Mouse (Mus musculus) v-Abl transformed pro-B cells (cell line): ENCODE data around the gene Cenps.
"Not testable (repeated sequence)": the region's sequence is repeated elsewhere in the genome, so short reads cannot be mapped to it uniquely, and the experiment has no call there.

ENCODE experiments used
- in situ Hi-C, 2 experiments: fragments of 400-800 bp; cut with MboI; formaldehyde crosslinking; loops; one replicate each; pipeline ENCODE4 v1.15.1; 2025; ENCODE audit not compliant: unreplicated experiment in 2 of 2

Cenps gene

GRCm38 (mm10) chr4:149136982-149137770 lies at the start of gene Cenps:
Gene Cenps, minus strand, starts transcription at chr4:149137629.
- in situ Hi-C loops = loop anchor here (5.0 to 25.0 kb wide), 4 partner anchors 60 to 975 kb away; partner anchors contain the start of genes Slc2a5 (in 1 of the 2) and Ube4b (in 1 of the 2)

GRCm38 (mm10) chr4:149182755-149183154 lies 45.3 kb upstream of the Cenps start:
- in situ Hi-C loops = no loop called here

GRCm38 (mm10) chr4:149182192-149182591 lies 44.8 kb upstream of the Cenps start:
- in situ Hi-C loops = no loop called here

DNA sequence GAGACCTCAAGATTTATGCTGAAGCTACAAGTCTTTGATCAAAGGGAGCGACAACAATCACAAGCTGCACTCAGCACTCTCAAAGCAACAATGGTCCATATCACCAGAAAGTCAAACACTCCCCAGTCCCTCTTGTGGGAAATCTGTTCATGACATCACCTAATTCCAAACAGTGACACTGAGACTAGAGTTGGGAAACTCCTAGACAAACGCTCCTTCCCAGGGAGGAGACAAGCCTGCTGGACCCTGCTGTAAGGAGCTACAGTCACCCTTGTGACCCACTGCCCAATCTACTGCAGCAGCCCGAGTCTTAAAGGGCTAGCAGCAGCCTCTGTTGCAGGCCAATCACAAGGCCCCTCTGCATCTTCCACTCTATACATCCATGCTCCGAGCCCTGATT lies 42.1 kb upstream of the Cenps start:
- in situ Hi-C loops = no loop called here

DNA sequence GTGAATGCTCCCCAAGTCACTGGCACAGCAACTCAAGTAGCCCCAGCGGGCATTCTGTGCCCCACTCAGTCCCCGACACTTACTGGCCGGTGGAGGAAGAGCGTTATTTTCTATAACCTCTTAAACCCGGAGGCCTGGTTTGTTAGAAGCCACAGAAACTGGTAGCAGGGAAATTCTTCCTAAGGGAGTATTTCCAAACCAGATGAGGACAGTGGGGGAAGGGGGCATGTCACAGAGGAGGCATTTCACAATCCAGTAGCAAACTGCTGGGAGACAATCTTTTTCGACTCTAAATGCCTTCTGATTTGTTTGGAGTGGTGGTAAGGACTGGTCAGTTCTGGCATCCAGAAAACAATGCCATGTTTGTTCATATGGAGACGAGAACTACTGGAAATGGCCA lies 41.7 kb upstream of the Cenps start:
- in situ Hi-C loops = no loop called here

GRCm38 (mm10) chr4:149178328-149178727 lies 40.9 kb upstream of the Cenps start:
- in situ Hi-C loops = no loop called here

- in situ Hi-C loops = no loop called here
These were observed 39.6 kb upstream of the Cenps start for GRCm38 (mm10) chr4:149177046-149177445.

GRCm38 (mm10) chr4:149176645-149177044 lies 39.2 kb upstream of the Cenps start:
- in situ Hi-C loops = no loop called here

DNA sequence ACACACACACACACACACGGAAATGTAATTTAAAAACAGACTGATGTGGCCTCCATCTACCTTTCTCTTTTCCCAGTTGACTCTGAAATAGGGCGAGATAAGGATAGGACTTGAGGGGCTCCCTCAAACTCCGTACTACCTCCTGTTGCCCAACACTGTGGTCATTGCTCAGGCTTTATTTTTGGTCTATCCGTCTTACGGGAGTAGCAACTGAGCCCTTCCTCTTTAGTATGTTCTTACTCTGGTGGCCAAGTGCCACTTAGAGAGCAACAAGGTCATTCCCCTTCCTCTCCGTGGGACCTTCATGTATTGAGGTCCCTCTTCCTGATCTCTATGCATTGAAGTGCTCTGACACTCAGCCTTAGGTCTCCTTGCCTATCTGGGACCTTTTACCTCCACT lies 36.2 kb upstream of the Cenps start:
- in situ Hi-C loops = no loop called here

DNA sequence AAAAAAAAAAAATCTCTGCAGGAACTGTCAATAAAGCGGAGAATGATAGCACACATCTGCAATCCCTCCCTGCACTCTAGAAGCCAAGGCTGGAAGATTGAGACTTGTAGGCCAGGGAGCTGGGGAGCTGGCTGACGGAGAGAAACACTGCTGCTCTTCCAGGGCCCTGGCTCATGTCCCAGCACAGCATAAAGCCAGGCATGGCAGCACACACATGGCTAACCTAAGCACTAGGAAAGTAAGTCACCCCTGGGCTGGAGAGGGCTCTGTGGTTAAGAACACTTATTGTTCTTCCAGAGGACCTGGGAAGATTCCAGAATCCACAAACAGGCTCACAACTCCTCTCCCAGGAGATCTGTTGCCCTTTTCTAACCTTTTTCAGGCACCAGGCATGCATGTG lies 35.2 kb upstream of the Cenps start:
- in situ Hi-C loops = no loop called here

DNA sequence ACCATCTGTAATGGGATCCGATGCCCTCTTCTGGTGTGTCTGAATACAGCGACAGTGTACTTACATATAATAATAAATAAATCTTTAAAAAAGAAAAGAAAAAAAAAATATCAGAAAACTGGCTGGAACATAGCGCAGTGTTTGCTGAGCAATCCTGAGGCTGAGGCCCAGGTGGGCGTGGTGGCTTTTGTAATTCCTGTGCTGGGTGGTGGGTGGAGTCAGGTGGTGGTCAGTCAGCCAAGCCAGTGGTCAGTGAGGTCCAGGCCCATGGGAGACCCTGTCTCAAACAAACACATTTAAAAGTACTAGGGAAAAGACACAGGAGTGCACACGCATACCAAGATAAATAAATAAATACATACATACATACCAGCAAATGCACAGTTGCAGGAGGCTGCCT lies 34.7 kb upstream of the Cenps start:
- in situ Hi-C loops = no loop called here

GRCm38 (mm10) chr4:149171581-149171981 lies 34.2 kb upstream of the Cenps start:
- in situ Hi-C loops = no loop called here

- in situ Hi-C loops = no loop called here
These were observed 33.0 kb upstream of the Cenps start for GRCm38 (mm10) chr4:149170394-149170931.

GRCm38 (mm10) chr4:149169926-149170325 lies 32.5 kb upstream of the Cenps start:
- in situ Hi-C loops = not testable (repeated sequence)

DNA sequence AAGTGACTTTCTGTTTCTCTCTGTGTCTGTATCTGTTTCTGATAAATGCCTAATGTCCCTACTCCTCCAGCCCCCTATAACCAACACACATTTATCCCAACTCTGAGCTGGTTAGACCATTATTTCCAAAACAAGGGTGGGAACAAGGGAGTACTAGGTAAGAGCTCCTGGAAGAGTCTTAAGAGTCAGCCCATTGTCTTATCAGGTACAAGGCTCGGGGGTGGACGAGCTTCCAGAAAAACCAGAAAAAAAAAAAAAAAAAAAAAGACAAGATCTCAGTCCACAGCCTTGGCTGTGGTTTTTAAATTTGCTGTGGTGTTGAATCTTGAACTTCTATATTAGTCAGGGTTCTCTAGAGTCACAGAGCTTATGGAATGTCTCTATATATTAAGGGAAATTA lies 30.6 kb upstream of the Cenps start:
- in situ Hi-C loops = no loop called here

- in situ Hi-C loops = no loop called here
These were observed 29.7 kb upstream of the Cenps start for GRCm38 (mm10) chr4:149166957-149167611.

DNA sequence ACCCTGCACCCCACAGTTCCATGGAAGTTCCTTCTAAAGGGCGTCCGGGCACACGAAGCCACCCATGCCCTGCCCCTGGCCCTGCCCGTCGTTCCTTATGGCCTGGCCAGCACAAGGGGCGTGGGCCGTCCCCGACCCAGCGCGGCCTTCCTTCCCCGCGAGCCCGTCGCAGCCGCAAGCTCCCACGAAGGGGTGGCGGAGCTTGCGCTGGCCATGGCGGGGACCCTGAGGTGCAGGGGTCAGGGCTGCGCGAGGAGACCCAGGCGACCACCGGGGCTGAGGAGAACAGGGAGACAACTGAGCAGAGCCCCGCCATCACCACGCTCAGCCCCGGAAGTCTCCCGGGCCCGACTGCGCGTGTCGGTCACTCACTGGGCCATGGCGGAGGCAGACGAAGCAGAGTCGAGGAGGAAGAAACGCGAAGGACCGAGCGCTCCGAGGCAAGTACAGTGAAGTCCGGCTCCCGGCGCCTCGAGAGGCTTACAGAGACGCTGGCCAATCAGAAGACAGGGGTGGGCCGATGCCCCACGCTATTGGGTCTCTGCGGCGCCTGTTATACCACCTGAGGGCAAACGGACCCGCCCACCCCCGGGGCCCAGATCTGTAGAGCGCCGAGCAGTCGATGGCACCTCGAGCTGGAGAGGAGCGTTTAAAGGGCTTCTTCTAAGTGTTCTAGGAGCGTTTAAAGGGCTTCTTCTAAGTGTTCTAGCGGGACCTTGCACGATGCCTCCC lies 29.0 kb upstream of the Cenps start, which contains the start of gene Pgd:
Pgd (minus strand) TSS at position 557 of the 732 bp plus-strand sequence.
- in situ Hi-C loops = no loop called here

DNA sequence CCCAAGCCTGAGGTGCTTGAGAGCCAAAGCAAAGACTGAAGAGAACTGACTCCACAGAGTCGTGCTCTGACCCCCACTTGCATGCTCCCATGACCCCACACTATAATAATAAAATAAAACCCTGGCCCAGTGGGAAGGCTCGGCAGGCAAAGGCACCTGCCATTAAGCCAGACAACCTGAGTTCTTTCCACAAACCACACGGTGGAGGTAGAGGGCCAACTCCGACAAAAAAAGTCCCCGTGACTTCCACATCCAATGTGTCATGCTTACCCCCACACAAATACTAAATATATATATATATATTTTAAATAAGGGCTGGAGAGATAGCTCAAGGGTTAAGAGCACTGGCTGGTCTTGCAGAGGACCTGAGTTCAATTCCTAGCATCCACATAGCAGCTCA lies 26.7 kb upstream of the Cenps start:
- in situ Hi-C loops = no loop called here

GRCm38 (mm10) chr4:149163196-149163595 lies 25.8 kb upstream of the Cenps start:
- in situ Hi-C loops = no loop called here

DNA sequence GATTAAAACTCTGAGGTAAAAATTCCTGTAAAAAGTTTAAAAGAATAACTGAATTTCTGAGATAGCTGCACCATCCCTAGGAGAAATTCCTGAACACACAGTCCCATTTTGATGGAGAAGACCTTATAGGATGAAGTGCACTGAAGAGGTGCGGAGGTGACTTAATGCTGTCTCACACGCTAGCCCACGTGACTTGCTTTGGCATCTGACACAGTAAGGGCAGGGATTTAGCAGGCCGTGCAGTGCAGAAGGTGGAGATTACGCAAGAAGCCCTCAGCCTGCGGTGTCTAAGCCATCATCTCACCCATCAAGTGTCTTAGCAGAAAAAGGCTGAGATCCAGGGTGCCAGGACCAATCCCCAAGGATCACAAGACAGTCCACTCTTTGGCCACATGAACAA lies 23.7 kb upstream of the Cenps start:
- in situ Hi-C loops = no loop called here

DNA sequence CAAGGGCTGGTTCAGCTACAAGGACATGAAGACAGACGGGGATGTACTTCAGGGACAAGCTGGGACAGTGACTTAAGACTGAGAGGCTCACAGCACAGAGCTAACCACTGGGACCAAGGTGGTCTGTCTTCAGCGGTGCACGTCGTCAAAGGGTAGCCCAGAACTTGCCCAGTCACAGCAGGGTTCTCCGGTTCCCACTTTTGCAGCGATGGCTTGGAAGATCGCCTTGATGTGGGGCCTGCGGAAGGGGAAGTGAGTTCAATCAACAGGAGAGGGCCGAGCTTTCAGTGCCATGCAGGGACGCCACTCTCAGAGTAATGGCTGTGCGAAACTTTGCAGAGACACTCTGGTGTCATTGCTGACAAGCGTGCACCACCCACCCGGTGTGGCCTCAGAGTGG lies 22.5 kb upstream of the Cenps start:
- in situ Hi-C loops = no loop called here
